Mouse (Mus musculus): ENCODE measurements at regions not wholly inside any gene's neighbourhood (a gene's known extent, or its start where the extent isn't known, plus 50 kb on each side); places are given as distances from the start of the nearest gene placed in this dataset.
"Not testable (repeated sequence)": the region's sequence is repeated elsewhere in the genome, so short reads cannot be mapped to it uniquely, and the experiment has no call there.

GRCm38 (mm10) chr13:103613333-103613725 is 161.1 kb downstream of the Srek1 start:
- DNase-seq: no peak

DNA sequence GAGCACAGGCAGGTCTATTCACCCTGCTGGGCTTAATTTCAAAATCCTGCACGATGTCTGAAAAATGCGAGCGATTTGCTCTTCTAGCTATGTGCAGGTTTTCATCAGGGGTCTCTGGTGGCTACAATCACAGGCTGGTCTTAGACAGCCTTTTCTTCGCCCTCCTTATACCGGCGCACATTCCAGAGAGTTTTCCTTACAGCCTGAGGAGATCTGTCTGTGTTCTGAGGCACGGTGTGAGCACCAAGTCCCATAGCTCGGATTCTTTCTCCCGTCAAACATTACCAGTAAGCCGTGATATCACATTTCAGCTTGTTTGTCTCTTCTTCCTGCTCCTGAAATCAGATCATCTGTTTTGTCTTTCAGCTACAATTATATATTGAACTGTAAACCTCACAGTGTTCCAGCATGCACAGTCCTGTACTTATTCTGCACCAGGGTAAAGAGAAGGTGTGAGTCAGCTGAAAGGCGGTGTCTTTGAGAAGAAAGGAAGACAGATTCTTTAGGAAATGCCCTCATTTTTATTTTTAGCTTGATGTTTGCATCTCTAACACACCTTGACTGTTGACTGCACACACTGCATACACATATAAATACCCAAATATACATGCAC is 161.6 kb downstream of the Srek1 start:
- no peak for DNase-seq

DNA sequence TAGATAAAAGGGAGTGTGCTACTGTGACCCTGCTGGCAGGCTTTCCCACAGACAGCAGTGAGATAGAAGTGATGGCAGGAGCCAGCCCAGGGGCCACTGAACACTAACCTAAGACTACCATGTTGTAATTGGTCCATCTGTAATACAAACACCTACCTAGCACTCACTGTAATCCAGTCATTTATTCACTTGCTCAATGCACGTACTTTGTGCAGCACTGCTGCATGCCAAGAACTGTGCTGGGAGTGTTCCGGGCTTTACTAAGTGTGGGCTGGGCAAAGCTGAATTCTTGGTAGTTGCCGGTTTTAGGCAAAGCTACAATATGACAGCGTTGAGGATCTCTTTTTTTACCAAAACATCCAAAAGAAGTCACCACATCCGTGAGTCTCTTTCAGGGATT is 172.1 kb downstream of the Srek1 start:
- no peak for DNase-seq

DNA sequence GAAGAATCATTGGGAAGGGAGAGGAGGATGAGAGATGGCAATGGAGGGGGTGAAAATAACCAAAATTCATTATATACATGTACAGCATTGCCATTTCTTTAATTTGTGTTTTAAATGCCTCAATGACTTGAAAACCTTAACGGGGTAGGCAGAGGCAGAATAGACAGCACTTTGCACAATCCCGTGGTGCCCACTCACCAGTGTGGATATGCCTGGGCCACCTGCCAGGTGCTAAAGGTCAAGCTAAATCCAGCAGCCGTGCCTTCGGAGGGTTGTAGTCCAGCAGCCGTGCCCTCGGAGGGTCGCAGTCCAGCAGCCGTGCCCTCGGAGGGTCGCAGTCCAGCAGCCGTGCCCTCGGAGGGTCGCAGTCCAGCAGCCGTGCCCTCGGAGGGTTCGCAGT is 182.0 kb downstream of the Srek1 start:
- DNase-seq: no peak

GRCm38 (mm10) chr13:103591874-103592273 is 182.5 kb downstream of the Srek1 start:
- DNase-seq: no peak

DNA sequence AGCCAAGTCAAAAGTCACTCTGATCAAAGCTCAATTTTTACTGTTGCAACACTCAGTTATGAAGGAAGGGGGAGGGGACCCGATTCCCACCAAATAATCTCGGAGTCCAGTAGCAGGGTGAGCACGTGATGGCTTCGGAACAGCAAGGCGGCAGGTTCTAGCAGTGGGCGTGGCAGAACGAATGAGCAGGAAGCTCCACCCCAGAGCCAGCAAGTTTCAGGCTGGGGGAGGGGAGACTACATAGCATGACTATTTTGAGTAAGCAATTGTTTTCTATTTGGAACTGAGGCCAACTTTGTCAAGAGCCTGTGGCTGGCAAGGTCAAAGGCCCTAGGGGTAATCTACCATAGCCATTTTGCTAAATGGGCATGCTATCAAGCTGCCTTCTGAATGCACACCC is 183.0 kb downstream of the Srek1 start:
- DNase-seq: not testable (repeated sequence)

GRCm38 (mm10) chr13:103589646-103590045 is 184.8 kb downstream of the Srek1 start:
- no peak for DNase-seq

GRCm38 (mm10) chr13:103576856-103577255 is 197.6 kb downstream of the Srek1 start:
- no peak for DNase-seq

- no peak for DNase-seq
Measured at GRCm38 (mm10) chr13:103564715-103565114, 209.7 kb downstream of the Srek1 start.

GRCm38 (mm10) chr13:103561795-103562705 is 212.4 kb downstream of the Srek1 start:
- no peak for DNase-seq

GRCm38 (mm10) chr13:103558915-103559314 is 215.5 kb downstream of the Srek1 start:
- no peak for DNase-seq

DNA sequence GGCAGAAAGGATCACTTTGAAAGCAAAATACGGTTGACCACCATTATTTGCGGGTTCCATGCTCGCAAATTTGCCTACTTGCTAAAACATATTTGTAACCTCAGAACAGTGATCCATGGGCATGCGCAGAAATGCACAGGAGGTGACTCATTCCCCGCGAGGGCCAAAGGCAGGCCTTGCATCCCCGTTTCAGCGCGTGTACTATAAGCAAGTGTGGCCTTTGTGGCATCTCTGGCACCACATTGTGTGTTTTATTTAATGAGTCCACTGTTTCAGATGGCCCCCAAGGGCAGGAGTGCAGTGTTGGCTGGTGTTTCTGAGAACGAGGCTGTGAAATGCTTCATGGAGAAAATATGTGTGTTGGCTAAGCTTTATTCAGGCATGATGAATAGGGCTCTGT is 205.3 kb upstream of the Mast4 start:
- DNase-seq: no peak

DNA sequence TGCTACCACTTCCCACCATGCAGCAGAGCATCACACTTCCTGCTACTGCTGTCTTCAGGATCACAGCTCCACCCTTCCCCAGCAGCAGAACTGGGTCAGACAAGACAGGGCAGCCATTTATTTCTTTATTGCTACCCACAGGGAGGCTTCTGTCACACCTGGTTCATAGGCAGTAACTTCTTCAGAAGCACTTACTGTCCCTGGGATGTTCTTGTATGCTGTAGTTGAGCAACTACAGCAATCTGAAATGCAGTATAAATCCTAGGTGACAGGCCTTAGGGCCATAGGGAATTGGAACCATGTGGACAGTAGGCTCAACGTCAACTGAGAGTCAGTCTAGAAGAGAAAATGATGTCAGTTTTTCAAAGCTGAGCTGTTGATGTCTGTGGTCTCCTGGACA is 179.5 kb upstream of the Mast4 start:
- no peak for DNase-seq

GRCm38 (mm10) chr13:103512476-103512875 is 178.2 kb upstream of the Mast4 start:
- DNase-seq: no peak

DNA sequence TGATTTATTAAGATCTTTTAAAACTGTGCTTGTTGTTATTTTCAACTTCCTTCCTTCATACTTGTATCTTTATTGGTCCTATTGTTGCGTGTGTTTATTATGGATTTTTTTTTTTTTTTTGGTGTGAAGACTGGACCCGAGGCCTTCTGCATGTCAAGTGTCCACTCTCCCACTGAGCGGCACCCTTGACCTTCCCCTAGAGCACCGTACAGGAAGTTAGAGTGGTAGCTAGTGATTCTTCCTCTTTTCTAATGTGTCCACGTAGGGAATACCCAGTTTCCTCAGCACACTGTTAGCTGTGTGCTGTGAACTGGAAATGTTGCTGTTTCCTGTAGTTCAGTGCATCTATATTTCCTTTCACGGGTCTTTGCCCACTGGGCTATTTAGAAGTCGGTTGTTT is 170.7 kb upstream of the Mast4 start:
- no peak for DNase-seq

- DNase-seq: no peak
Measured at GRCm38 (mm10) chr13:103499376-103499775, 165.1 kb upstream of the Mast4 start.

DNA sequence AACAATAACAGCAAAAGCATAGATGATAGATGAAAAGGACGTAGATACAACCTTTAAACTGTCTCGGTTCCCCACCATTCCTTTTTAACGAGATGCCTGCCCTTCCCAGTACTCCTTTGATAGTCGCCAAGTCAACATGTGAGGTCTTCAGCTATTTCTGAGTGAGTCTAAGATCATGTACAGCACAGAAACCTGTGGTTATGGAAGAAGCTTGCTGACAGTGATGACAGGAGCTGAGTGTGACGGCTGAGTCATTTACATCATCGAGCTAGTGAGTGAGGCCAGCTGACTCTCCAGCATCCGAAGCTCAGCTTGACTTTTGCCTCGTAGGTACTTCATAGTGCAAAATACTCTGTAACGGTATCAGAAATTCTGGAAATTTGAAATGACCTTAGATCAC is 160.1 kb upstream of the Mast4 start:
- DNase-seq: no peak

DNA sequence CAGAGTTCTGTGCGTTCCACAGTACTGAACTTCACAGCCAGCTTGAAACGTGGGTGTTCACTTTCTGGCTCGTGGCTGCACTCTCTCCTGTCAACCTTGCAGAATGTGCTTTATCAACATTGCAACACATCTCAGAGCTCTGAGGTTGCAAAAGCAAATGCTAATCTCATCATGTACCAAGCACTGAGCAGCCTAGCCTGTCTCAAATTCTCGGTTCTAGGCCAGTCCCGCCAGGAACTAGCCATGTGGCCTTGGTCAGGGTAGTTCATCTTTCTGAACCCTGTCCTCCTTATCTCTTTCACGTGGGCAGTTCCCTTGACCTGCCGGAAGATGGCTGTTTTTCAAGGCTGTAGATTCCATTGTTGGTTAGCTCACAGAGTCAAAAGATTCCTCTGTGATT is 159.3 kb upstream of the Mast4 start:
- DNase-seq: no peak

- no peak for DNase-seq
Measured at GRCm38 (mm10) chr13:103490049-103490448, 155.8 kb upstream of the Mast4 start.

DNA sequence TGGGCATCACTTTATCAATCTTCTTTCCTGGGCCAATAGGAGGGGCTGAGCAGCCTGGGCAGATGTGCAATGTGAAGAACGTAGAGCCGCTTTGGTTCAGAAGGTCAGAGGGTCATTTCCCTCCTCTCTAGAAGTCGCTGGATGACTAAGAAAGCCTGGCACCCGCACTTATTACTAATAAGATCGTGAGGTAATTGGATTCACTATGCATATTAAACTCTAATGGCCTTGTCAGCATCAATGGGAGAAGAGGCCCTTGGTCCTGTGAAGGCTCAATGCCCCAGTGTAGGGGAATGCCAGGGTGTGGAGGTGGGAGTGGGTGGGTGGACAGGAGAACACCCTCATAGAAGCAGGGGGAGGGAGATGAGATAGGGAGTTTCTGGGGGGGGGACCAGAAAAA is 149.8 kb upstream of the Mast4 start:
- no peak for DNase-seq

- no peak for DNase-seq
Measured at GRCm38 (mm10) chr13:103483392-103483791, 149.1 kb upstream of the Mast4 start.

- DNase-seq: no peak
Measured at GRCm38 (mm10) chr13:103476328-103476727, 142.0 kb upstream of the Mast4 start.

DNA sequence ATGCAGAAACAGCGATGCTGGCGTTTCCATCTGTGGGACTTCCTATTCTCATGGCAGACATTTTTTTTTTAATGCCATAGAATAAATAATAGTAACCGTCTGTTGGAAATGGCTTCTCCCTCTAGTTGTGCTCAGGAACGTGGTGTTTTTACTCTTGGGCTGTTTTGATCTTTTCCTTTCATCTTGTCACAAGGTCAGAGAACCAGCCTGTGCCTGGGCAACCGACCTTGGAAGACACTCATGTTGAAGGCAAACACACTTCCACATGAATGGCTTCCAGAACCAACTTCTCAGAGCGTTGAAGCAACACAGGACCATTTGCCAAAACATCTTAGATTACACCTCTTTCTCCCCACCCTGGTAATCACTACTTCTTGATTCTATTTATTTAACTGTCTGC is 137.9 kb upstream of the Mast4 start:
- no peak for DNase-seq

DNA sequence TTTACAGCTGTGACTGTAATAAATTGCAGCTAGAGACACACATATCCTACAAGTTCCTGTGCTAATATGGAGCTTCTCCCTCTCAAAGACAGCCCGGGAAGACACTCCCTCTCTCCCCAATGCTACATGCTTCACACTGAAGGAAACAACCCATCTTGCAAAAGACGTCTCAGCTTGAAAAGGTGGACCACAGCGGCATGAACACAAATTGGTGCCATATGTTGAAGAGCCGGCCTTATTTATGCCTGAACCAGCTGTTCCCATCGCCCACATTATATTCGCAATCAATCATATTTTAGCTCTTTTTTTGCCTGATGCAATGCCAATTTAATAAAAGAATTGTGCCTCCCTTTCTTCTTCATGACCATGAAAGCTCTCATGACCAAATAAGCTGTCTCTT is 135.8 kb upstream of the Mast4 start:
- no peak for DNase-seq

DNA sequence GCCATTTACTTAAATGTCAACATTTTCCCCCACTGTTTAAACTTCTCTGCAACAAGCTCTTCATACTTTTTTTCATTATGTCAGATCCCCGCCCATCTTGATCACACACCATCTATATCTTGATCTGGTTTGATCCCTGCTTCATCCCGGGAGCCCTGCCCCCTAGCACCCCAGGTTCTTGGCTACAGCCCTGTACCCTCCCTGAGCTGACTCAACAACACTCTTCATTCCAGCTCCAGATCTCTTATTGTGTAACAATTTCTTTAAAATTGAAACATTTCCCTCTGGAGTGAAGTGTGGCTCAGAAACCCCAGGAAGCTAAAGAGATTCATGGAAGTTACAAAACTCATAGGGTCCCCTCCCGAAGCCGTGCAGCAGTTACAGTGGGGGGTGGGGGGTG is 126.2 kb upstream of the Mast4 start:
- no peak for DNase-seq

Measured in thymus, postnatal 14 days (tissue).